Mouse (Mus musculus) forebrain, embryonic 13.5 days (tissue): ENCODE data around the gene Samd4b. TPM values are rescaled to one million over a fixed set of nuclear protein-coding genes. Genes with fewer than 3 reads are reported as not detected.

Source experiments
- ATAC-seq: fragments of 200-750 bp; cut with Nextera tagmentation; 2 replicates; pipeline ENCODE4 v1.8.0; 2017
- H3K27ac ChIP-seq: fragments of 300-500 bp; sonication (generic); 2 replicates; pipeline ENCODE4 v1.5.1; 2015; ENCODE audit warnings: inconsistent platforms, mild to moderate bottlenecking, moderate library complexity
- H3K27me3 ChIP-seq: fragments of 300-500 bp; sonication (generic); 2 replicates; pipeline ENCODE4 v1.6.1; 2015; ENCODE audit warnings: mild to moderate bottlenecking, inconsistent platforms
- H3K36me3 ChIP-seq: fragments of 300-500 bp; sonication (generic); 2 replicates; pipeline ENCODE4 v1.6.1; 2015; ENCODE audit warnings: mild to moderate bottlenecking, inconsistent platforms; ENCODE audit not compliant: poor library complexity, severe bottlenecking
- H3K4me1 ChIP-seq: fragments of 300-500 bp; sonication (generic); 2 replicates; pipeline ENCODE4 v1.6.1; 2015; ENCODE audit warnings: inconsistent platforms
- H3K4me2 ChIP-seq: fragments of 300-500 bp; sonication (generic); 2 replicates; pipeline ENCODE4 v1.6.1; 2015; ENCODE audit warnings: inconsistent platforms, mild to moderate bottlenecking, moderate library complexity
- H3K4me3 ChIP-seq: fragments of 300-500 bp; sonication (generic); 2 replicates; pipeline ENCODE4 v1.5.1; 2015; ENCODE audit warnings: mild to moderate bottlenecking, inconsistent platforms
- H3K9ac ChIP-seq: fragments of 300-500 bp; sonication (generic); 2 replicates; pipeline ENCODE4 v1.6.1; 2015; ENCODE audit warnings: mild to moderate bottlenecking, inconsistent platforms
- H3K9me3 ChIP-seq: fragments of 300-500 bp; sonication (generic); replicated peaks from 2 replicates; pipeline ENCODE4 v1.6.1; 2016; ENCODE audit warnings: inconsistent platforms
- WGBS: fragments of 180-500 bp; shearing (Covaris S2); methylation state at CpG from one replicate; pipeline ENCODE4 v1.1.7; 2015; 5-methylcytosine and 5-hydroxymethylcytosine counted together
- polyA plus RNA-seq: library from polyadenylated mRNA; unstranded; fragments of >200 nt; fragmentation: Nextera tagmentation; extraction: Ambion mirVana; gene quantifications from 2 replicates; pipeline ENCODE4 v1.2.1, GENCODE M21; 2015

Gene Samd4b
- polyA plus RNA-seq, 1 experiment from 2014 or later = 20.5 TPM

DNA sequence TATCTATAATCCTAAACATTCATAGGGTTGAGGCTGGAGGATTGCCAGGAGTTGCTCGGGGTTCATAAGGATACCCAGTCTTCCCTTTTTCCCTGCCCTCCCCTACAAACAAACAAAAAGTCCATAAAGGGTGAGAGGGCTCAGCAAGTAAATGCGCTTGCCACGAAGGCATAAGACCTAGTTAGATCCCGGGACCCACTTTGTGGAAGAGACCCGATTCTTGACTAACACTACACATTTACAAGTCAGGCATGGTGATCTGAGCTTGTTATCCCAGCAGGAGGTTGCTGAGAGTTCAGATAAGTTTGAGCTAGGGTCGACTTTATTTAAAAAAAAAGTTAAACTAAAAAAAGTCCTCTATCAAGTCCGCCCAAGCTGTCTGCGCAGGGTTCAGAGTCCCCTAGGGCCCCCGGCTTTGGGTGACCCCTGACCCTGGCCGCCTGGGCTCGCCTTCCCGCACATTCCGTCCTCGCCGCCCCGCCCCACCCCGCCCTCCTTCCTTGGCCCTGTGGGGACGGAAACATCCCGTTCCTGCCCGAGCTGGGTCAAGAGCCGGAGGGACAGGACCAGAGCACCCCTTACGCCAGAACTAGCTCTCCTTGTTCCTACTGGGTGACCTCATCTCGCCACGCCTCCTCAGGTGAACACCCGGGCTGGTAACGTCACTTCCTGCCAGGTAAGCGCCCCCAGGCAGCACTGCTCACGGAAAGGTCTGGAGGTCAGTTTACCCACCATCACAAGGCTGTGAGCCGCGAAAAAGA, 221.8 kb downstream of the Samd4b start:
- H3K4me1 ChIP-seq = peaks cover 56% of the 10 kb centered on the region
- H3K27ac ChIP-seq = peak overlapping the region; percentile 89
- H3K9ac ChIP-seq = peak overlapping the region; percentile 67
- ATAC-seq = no peak
- H3K9me3 ChIP-seq = no peaks in the 10 kb centered on the region
- WGBS = 6% methylated on average over 30 of the region's 30 CpGs
- H3K27me3 ChIP-seq = 0 out of 2 replicates have a peak, but pooled peaks cover 2% of the 10 kb centered on the region
- peak overlapping the region; percentile 68 for H3K4me2 ChIP-seq
- no peaks in the 10 kb centered on the region for H3K36me3 ChIP-seq
- H3K4me3 ChIP-seq = peak overlapping the region; percentile 39

GRCm38 (mm10) chr7:28375176-28375921, 222.6 kb downstream of the Samd4b start:
- peak overlapping the region; percentile 89 for H3K27ac ChIP-seq
- peak; percentile 55 for ATAC-seq
- no peaks in the 10 kb centered on the region for H3K9me3 ChIP-seq
- peak overlapping the region; percentile 39 for H3K4me3 ChIP-seq
- H3K27me3 ChIP-seq = no peaks in the 10 kb centered on the region
- H3K4me1 ChIP-seq = peaks cover 59% of the 10 kb centered on the region
- peak overlapping the region; percentile 67 for H3K9ac ChIP-seq
- no peaks in the 10 kb centered on the region for H3K36me3 ChIP-seq
- under 1% methylated on average over 36 of the region's 36 CpGs for WGBS
- peak overlapping the region; percentile 68 for H3K4me2 ChIP-seq

DNA sequence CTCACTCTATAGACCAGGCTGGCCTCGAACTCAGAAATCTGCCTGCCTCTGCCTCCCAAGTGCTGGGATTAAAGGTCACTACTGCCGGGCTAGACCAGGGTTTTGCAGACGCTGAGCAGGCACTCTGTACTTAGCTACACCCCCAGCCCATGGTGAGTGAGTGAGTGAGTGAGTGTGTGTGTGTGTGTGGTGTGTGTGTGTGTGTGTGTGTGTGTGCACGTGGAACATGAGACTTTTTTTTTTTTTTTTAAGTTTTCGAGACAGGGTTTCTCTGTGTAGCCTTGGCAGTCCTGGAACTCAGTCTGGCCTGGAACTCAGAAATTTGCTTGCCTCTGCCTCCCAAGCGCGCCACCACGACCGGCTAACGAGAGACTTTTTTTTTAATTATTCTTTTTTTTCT, 223.3 kb downstream of the Samd4b start:
- Histone ChIP-seq H3K36me3 (peaks cover 6% of the 10 kb centered on the region; the same call in 1 of the 2 replicates), H3K9ac (no peak overlapping the region), H3K4me2 (peak overlapping the region; percentile 68; the same call in 1 of the 2 replicates), H3K9me3 (no peaks in the 10 kb centered on the region), H3K27me3 (no peaks in the 10 kb centered on the region), H3K4me1 (peaks cover 65% of the 10 kb centered on the region), H3K27ac (peak overlapping the region; percentile 89), H3K4me3 (no peak overlapping the region)
- 81% methylated on average over 10 of the region's 10 CpGs for WGBS
- ATAC-seq = no peak

- Histone ChIP-seq H3K4me1 (peaks cover 62% of the 10 kb centered on the region), H3K9ac (0 out of 2 replicates have a peak overlapping the region, but pooled peaks have one; percentile 2), H3K9me3 (no peaks in the 10 kb centered on the region), H3K27me3 (no peaks in the 10 kb centered on the region), H3K4me2 (0 out of 2 replicates have a peak overlapping the region, but pooled peaks have one; percentile 7), H3K27ac (peak overlapping the region; percentile 19; the same call in 1 of the 2 replicates), H3K4me3 (no peak overlapping the region), H3K36me3 (peaks cover 8% of the 10 kb centered on the region)
- 81% methylated on average over 7 of the region's 7 CpGs for WGBS
- no peak for ATAC-seq
Observed at GRCm38 (mm10) chr7:28373891-28374495, 224.0 kb downstream of the Samd4b start.

DNA sequence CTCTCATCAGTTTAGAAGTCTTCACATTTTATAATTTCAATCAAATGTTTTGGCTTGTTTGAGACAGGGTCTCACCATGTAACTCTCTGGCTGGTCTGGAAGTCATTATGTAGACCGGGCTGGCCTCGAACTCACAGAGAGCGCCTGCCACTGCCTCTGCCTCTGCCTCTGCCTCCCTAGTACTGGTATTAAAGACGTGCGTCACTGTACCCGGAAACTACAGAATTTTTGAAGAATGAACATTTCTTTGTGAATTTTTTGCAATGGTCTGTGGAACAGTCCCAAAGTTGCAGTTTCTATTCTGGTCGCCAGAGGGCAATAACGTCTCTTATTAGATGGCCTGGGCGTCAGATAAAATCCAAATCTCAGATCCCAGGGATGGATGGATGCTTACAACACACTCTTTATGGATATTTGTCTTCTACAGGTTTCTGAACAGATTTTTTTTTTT, 224.8 kb downstream of the Samd4b start:
- H3K4me1 ChIP-seq = peaks cover 54% of the 10 kb centered on the region
- no peaks in the 10 kb centered on the region for H3K9me3 ChIP-seq
- H3K27me3 ChIP-seq = no peaks in the 10 kb centered on the region
- WGBS = under 1% methylated on average over 9 of the region's 9 CpGs
- H3K4me2 ChIP-seq = peak overlapping the region; percentile 87
- H3K9ac ChIP-seq = peak overlapping the region; percentile 37; the same call in 1 of the 2 replicates
- H3K4me3 ChIP-seq = peak overlapping the region; percentile 81
- H3K27ac ChIP-seq = peak overlapping the region; percentile 88
- peaks cover 16% of the 10 kb centered on the region for H3K36me3 ChIP-seq
- ATAC-seq = peak; percentile 28

DNA sequence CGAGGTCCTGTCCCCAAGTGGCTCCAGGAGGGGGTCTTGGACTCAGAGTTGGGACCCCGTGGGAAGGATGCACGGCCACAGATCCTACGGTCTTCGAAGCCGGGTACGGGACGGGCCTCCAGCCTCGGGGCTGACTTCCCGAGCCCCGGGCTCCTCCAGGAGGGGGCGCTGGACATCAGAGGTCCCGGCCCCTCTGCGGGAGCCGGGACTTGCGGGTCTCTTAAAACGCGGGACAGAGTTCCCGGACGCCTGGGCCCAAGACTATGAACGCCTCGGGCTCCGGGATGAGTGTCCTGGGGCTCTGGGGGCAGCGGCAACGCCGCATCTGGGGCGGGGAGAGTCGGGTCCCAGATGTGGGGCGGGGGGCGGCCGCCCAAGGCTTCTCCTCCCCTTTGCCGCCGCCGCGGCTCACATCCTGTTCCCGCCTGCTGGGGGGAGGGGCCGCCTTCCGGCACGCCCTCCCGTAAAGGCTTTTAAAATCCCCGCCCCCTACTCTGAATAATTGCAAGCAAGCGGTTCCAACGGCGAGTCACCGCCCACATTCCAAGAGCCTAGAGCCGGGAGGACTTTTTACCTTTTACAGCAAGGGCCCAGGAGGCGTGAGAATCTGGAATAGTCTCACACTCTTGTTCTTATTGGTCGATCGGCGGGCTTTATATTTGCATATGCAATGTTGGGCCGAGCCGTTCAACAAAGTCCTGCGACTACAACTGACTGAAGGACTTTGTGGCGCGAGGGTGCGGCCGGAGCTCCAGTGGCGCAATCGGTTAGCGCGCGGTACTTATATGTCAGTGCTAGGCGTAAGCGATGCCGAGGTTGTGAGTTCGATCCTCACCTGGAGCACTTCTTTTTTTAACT, 225.5 kb downstream of the Samd4b start, which contains the start of gene Plekhg2:
Gene Plekhg2 (minus strand): TSS at position 349 of the 858 bp plus-strand sequence.
- WGBS = under 1% methylated on average over 59 of the region's 66 CpGs
- Histone ChIP-seq H3K27me3 (no peaks in the 10 kb centered on the region), H3K4me3 (peak within 1 kb of the TSS; percentile 81), H3K9me3 (no peaks in the 10 kb centered on the region), H3K4me1 (peaks cover 48% of the 10 kb centered on the region), H3K4me2 (peak within 1 kb of the TSS; percentile 87), H3K27ac (peak within 1 kb of the TSS; percentile 88), H3K9ac (peak within 1 kb of the TSS; percentile 88), H3K36me3 (peaks cover 22% of the 10 kb centered on the region)
- ATAC-seq = peak; percentile 80

GRCm38 (mm10) chr7:28371514-28371989, 226.4 kb downstream of the Samd4b start:
- Histone ChIP-seq H3K27ac (peak overlapping the region; percentile 88), H3K9me3 (no peaks in the 10 kb centered on the region), H3K4me1 (peaks cover 42% of the 10 kb centered on the region), H3K27me3 (no peaks in the 10 kb centered on the region), H3K4me2 (peak overlapping the region; percentile 87), H3K4me3 (peak overlapping the region; percentile 81), H3K9ac (peak overlapping the region; percentile 88), H3K36me3 (peaks cover 32% of the 10 kb centered on the region)
- under 1% methylated on average over 21 of the region's 43 CpGs for WGBS
- ATAC-seq = peak; percentile 4; the same call in 1 of the 2 replicates

DNA sequence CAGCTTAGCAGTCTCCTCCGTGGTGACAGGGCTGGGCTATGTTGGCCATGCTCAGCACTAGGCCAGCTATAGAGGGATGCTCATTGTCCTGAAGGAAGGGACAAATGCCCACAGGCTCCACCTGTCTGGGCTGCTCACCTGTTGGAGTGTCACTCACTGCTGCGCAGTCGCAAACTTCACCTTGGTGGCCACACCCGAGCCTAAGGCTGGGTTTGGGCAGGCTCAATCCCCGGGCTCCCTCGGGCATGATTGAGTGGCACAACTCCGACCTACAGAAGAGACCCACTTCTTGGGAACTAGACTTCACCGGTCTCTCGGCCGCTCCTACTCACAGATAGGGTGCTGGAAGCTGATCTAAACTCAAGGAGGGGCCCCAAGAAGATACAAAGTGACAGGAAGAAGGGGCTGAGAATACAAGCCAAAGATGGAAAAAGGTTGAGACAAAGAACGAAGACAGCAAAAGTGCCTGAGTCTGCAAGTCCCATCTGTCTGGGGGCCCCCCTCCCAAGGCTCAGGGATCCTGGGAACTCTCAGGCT, 226.9 kb downstream of the Samd4b start:
- H3K36me3 ChIP-seq = peaks cover 37% of the 10 kb centered on the region
- ATAC-seq = no peak
- no peaks in the 10 kb centered on the region for H3K9me3 ChIP-seq
- H3K27me3 ChIP-seq = no peaks in the 10 kb centered on the region
- peak overlapping the region; percentile 87 for H3K4me2 ChIP-seq
- 6% methylated on average over 11 of the region's 11 CpGs for WGBS
- H3K4me3 ChIP-seq = peak overlapping the region; percentile 81
- peak overlapping the region; percentile 88 for H3K27ac ChIP-seq
- H3K9ac ChIP-seq = peak overlapping the region; percentile 88
- H3K4me1 ChIP-seq = peaks cover 37% of the 10 kb centered on the region

GRCm38 (mm10) chr7:28370051-28370450, 227.9 kb downstream of the Samd4b start:
- H3K9me3 ChIP-seq = no peaks in the 10 kb centered on the region
- peaks cover 30% of the 10 kb centered on the region for H3K4me1 ChIP-seq
- no peak overlapping the region for H3K27ac ChIP-seq
- H3K9ac ChIP-seq = peak overlapping the region; percentile 88
- peak overlapping the region; percentile 81 for H3K4me3 ChIP-seq
- no peak for ATAC-seq
- 92% methylated on average over 14 of the region's 14 CpGs for WGBS
- peak overlapping the region; percentile 87 for H3K4me2 ChIP-seq
- H3K27me3 ChIP-seq = no peaks in the 10 kb centered on the region
- H3K36me3 ChIP-seq = peaks cover 47% of the 10 kb centered on the region

- no peaks in the 10 kb centered on the region for H3K27me3 ChIP-seq
- H3K4me3 ChIP-seq = no peak overlapping the region
- no peak overlapping the region for H3K4me2 ChIP-seq
- H3K36me3 ChIP-seq = peaks cover 63% of the 10 kb centered on the region
- H3K4me1 ChIP-seq = peaks cover 20% of the 10 kb centered on the region
- ATAC-seq = no peak
- H3K9ac ChIP-seq = peak overlapping the region; percentile 30; the same call in 1 of the 2 replicates
- H3K27ac ChIP-seq = no peak overlapping the region
- WGBS = 94% methylated on average over 16 of the region's 16 CpGs
- no peaks in the 10 kb centered on the region for H3K9me3 ChIP-seq
Observed at GRCm38 (mm10) chr7:28368276-28368920, 229.5 kb downstream of the Samd4b start.
